Mouse (Mus musculus) thymus, postnatal 4 days (tissue): ENCODE results near the gene Sectm1b.

ENCODE experiments used
- DNase-seq: peaks from one replicate; pipeline ENCODE4 v3.0.0; 2021

The Sectm1b gene

DNA sequence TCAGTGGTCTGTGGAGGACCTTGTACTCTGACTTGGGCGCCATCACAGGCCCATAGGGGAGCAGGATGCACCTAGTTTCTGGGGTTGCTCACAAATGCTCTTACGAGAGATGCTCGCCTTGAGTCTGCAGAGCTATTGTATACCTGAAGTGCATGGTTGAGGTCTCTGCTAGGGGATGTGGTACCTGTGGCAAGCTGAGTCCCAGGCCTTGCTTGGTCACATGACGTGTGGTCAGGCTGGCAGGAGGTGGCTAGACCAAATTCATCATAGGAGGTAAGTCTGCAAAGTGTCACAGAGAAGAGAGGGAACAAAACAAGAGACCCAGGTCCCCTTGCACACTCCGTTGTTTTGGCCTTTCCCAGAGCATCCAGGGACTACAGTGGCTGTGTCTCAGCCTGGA, 43.9 kb downstream of the Sectm1b start:
- no peak for DNase-seq

- peak; percentile 79 for DNase-seq
Measured at GRCm38 (mm10) chr11:121017703-121018102, 45.7 kb downstream of the Sectm1b start.

DNA sequence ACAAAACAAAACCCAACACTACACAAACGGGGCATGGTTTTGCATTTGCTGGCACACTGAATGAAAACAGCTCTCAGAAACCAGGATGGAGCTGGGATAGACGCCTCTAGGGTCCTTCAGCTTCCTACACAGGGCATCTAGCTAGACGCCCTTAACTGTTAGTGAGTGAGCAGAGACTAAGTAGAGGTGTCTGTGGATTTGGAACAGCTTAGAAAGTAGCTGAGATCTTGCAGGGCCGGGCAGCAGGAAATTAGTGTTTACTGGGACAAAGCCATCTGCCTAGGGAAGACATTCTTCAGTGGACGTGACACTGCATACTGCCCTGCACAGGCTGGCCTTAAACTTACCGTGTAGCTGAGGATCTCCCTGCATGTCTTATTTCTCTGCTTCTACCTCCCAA, 47.9 kb downstream of the Sectm1b start:
- DNase-seq = no peak

DNA sequence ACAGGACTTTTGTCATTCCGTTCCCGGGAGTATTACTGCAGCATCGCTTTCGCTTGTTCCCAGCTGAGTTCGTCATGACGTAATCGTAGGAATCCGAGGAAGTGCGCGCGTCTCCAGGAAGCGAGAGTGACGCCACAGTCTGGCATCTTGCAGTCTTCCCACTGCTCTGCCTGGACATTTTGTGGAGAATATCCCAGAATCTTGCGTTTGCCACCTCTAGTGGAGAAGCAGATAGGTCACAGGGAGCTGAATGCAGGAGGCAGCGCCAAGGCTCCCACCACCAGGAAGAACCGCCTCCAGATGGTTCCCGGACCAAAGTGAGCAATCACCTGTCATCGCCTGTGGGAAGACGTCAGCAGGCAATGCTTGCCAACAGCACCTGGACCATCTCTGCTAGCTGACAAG, 48.5 kb downstream of the Sectm1b start:
- DNase-seq = no peak

- DNase-seq = no peak
Measured at GRCm38 (mm10) chr11:121013656-121014055, 49.7 kb downstream of the Sectm1b start.

DNA sequence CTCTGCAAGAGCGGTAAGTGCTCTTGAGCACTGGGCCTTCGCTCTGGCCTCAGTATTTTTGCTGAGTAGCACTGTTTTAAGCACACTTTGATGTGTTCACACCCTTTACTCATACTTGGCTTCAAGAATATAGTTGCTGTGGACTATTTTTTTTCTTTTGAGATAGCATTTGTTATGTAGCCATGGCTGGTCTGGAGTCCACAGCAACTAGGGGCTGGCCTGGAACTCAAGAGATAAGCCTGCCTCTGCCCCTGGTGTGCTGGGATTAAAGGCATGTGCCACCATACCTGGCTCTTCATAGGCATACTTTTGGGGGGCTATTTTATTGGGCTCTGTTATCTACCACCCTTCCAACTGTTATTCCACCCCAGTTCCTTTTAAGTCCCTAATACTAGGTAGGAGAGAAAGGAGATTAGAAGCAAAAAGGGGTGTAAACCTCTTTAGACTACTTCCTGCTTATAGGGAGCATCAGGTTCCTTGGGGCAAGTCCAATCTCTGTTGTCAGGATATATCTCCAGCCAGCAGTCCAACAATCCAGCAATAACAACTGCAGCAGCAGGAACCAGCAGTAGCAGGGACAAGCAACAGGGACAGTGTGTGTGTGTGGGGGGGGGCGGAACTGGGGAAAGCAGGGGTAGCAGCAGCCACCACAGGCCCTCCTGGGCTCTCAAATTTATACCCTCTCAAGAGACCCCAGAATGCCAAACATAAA, 53.2 kb downstream of the Sectm1b start:
- no peak for DNase-seq

DNA sequence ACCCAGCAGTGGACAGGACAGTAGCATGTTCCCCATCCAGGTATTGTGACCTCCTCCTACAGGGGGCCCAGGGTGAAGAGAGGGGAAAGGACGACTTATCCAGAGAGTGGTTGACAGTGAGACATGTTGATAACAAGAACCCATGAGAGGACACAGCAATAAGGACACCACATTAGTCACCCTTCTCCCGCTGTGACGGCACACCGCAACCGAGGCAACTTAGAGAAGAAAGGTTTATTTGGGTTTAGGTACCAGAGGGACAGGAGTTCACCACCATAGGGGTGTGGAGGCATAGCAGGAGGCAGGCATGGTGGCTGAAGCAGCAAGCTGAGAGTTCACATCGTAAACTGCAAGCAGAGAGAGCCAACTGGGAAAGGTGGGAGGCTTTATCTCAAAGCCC, 57.2 kb downstream of the Sectm1b start:
- no peak for DNase-seq

DNA sequence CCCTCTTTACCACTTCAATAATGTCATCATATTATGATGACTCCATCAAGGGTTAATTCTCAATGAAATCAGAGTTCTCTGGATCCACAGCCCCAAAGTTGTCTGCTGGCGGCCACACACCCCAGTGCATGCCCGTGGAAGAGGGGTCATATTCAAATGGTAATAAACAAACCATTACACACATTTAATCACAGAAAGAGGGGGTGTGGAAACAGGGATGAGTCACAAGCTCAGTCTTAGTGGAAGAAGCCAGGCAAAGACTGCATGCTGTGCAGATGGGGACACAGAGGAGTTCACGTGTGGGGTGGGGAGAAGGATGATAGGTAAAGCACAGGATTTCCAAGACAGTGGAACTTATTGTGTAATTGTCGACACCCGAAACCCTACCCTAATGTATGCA, 59.1 kb downstream of the Sectm1b start:
- DNase-seq = no peak
